Mouse (Mus musculus) lung, postnatal 0 days (tissue): ENCODE data around the gene Agbl1.

Source experiments
- CTCF ChIP-seq: IDR thresholded peaks from 2 replicates; pipeline ENCODE4 v1.5.1; 2016; ENCODE audit warnings: antibody characterized with exemption, mild to moderate bottlenecking
- EP300 ChIP-seq: IDR thresholded peaks from 2 replicates; pipeline ENCODE4 v1.6.1; 2016; ENCODE audit warnings: antibody characterized with exemption, mild to moderate bottlenecking, control low read depth

- TF ChIP-seq CTCF (peak; percentile 67), EP300 (no peak)
Measured at GRCm38 (mm10) chr7:76941531-76941930, 711.8 kb downstream of the Agbl1 start.
